Mouse (Mus musculus): ENCODE measurements around the gene Cpne8. TPM values are rescaled to one million over a fixed set of nuclear protein-coding genes. Genes with fewer than 3 reads are reported as not detected.
A peak's percentile ranks its signal among the peaks of the same experiment; 100 is the strongest.
"Not testable (repeated sequence)": the region's sequence is repeated elsewhere in the genome, so short reads cannot be mapped to it uniquely, and the experiment has no call there.

Cpne8 gene
- total and polyA plus RNA-seq, 3 experiments: 6.3 to 9.3 (median 7.2) TPM

DNA sequence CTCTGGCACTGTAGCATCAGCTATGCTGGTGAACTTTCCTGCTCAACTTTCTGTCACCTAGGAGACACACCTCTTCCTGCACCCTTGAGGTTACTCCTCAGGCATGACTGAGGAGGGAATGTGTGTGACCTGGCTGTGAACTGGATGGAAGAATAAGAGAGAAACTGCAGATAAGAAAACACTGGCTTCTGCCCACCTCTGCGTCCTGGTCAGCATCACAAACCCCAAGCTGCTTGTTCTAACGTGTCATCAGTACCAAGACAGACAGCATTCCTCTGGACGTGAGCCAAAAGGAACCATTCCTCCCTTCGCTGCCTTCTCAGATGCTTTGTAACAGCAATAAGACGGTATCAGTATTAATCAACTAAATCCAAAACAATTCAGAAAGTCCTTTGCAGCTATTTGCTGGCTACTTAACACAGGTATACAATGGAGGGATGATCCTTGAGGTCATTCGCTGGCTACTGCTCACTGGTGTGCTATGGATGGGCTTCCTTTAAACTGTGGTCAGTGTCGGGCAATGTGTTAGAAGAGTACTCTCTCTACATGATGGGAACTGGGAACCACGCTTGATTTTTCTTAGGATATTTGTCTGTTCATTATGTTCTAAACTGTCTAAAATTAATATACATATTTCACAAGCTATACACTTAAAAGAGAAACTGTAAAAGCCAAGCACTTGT is 63.0 kb downstream of the Cpne8 start:
- no peak for DNase-seq

DNA sequence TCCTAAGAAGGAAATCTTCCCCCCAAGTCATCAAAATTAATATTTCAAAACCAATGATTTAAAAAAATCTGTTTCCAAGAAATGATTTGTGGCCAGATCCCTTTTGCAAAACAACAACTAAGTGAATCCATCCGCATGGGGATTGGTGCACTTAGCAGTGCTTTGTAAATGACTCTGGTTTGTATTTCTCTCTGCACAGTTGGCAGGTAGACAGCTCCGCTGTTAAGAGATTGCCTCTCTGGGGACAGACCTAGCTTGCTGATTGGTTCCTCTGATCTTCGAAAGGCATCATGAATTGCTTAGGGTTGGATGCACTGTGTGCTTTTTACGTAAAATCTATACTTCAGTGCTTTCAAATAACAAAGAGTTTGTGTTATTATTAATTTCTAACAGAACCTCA is 68.5 kb downstream of the Cpne8 start:
- not testable (repeated sequence) for DNase-seq

DNA sequence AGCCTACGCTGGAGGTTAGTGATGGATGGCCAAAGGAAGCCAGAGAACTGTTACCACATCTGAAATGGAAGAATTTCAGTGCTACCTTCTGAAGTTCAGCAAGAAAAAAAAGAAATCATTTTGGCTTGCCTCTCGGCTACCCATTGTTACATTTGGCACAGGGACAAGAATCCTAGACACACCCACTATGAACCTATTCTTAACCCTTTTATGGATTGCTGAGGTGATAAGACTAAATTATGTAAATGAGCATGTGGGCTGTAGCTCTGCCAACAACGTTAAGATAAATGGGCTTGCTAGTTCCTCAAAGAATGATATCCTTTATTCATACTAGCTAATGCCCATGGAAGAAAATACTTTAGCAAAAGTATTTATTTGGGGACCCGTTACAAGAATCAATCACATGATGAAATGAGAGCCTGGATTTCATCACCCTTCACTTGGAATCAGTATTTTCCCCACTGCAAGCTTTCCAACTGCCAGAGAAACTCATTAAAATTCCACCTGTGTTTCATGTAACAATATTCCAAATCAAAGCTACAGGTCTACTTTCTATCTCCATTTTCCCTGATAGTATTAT is 69.3 kb downstream of the Cpne8 start:
- DNase-seq: peak; percentile 10

DNA sequence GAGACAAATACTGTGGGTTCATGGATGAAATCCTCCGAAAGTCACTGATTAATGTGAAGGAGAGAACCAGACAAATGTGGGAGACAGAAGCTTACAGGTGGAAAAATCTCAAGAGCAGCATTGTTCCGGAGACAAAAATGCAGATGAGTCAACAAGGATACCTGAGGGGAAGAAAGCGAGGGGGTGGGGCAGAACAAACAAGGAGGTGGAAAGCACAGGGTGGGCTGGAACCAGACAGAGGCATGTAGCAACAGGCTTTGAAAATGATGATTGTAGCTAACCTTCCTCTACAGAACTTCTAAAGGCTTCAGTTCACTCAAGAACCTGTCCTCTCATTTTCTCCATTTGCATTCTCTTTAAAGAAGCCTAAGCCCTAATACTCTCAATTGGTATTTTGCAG is 70.9 kb downstream of the Cpne8 start:
- no peak for DNase-seq

DNA sequence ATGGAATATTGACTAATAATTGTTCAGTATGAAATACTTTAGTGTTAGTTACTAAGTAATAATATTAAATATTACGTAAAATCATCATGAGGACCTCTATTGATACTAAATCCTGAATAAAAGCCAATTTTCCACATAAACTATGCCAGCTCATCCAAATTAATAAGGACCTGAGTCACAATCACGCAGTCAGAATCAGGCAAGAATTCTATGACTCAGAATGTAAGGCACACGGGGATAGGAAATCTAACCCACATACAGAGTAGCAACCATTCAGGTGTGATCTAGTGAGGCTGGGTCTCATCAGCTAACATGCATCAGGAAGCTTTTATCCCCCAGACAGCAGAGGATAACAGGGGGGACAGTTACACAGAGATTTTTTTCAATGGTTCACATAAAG is 72.1 kb downstream of the Cpne8 start:
- no peak for DNase-seq

DNA sequence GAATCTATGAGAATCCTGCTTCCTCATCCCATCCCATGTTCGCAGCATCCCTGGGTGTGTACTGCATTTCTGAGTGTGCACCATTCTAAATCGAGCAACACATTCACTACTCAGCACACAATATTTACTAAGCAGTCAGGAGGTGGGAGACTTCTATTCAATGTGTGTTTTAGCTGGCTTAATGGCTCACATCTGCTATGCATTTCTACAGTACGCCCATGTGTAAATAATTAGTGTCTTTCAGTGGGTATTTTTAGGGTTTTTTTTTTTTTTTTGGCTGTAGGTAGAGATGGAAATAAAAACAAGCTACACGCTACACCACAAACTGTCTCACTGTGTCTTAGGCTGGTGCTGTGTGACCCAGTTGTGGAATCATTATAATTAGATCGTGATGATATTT is 75.6 kb downstream of the Cpne8 start:
- no peak for DNase-seq

DNA sequence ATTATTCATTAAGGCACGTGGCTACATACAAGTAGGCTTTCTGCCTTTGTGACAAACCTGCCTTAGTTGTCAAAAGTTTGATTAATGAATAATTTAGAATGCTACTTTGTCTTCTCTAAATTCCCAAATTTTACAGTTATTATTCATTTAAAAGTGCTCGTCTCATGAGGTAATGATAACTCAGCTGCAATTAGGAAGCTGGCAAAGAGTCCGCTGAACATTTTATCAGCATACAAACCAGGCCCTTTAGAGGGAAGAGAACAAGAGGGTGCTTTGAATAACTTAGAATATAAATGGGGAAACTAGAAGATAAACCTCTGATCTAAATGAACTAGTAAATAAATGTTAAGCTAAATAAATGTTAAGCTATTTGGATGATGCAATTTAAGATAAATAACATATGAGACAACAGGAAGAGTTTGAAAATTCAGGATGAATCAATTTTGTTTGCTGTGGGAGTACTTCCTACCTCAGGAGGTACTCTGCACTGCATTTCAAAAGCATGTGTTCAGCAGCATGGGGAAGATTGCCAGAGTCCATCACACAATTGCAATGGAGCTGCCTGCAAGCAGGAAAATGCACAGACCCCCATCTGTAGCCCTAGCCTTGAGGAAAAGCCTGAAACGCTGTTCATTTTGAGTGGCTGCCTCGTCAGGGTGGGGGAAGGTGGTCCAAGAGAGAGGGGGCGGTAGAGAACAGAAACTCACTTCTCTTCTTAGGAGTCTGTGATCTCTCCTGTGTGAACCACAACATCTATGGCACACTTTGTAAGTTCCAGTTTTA is 81.3 kb downstream of the Cpne8 start:
- no peak for DNase-seq

GRCm38 (mm10) chr15:90595592-90595991 is 83.6 kb downstream of the Cpne8 start:
- no peak for DNase-seq

DNA sequence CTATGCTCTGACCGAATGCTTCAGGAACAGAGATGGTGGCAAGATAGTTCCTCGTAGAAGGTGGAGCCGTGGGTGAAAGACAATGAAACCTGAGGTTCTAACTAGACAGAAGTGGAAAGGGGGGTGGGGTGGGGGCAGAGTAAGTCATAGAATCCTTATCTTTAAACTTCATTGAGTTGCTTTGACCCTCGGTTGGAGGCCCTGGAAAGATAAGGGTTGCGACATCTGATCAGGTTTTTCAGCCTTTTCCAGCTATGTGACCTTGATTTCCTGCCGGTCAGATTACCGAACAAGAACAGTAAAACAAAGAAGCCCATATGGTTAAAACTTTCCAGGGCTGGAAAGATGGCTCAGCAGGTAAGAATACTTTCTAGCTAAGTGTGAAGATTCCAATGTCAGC is 89.6 kb downstream of the Cpne8 start:
- peak; percentile 27 for DNase-seq

DNA sequence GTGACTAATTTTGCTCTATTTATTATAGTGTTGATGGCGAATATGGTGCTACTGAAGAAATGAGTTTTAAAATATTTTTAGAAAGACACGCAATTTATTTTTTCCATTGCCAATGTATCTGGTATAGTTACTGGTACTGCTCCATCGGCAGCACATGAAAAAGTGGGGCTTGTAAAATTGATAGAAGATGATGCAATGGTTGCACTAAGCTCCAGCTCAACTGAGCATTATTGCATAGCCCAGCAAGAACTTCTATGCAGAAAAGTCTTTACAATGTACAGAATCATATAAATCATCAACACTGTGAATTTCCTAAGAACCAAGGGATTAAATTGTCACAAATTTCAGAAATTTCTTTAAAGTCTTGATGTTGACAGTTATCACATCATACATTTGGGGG is 101.8 kb downstream of the Cpne8 start:
- DNase-seq: no peak

DNA sequence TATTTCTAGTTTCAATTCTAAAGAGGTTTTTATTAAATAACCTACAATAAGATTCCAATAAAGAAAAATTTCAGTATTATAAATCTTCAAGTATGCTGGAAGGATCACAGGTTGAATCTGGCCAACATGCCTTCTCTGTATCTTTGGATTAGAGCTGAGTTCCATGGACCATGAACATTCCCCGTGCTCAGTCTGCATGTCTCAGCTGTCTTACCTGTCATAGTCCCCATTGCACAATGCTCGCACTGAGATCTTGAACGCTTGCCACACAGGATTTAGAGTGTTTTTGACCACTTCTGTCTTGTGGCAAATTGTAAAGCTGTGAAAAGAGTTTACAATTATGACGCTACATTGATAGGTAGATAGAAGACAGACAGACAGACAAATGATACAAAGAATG is 110.0 kb downstream of the Cpne8 start:
- no peak for DNase-seq

GRCm38 (mm10) chr15:90568050-90568449 is 111.2 kb downstream of the Cpne8 start:
- no peak for DNase-seq

GRCm38 (mm10) chr15:90563996-90564395 is 115.2 kb downstream of the Cpne8 start:
- DNase-seq: no peak

DNA sequence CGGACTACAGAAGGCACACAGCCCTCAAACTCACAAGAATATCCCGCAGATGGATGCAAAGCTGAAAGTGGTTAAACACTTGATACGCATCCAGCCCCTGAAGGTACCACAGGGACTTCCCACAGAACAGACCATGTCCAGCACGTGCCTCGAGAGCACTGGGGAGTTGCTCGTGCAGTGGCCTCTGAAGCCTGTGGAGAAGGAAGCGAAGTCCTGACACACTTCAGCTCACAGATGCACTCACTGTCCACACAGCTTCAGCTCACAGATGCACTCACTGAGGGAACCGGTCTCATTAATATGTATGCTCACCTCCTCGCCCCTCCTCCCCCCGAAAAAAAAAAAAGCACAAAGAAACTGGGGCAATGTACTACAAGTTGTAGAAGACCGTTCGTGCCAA is 117.6 kb downstream of the Cpne8 start:
- no peak for DNase-seq

DNA sequence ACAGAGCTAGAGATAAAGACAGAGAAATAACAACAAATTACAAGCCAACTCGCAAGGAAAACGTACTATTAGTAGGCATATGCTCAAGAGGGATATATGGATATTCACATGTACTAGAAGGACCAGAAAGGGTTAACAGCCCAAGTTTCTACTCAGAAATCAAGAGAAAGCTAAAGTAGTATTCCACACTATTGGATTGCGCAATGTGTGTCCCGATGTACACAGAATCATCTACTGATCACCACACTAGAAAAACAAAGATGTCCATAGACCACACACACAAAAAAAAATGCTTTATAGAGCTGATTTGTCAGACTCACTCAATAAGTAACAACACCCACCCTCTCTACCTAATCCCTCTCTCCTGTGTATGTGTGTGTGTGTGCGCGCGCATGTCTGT is 130.6 kb downstream of the Cpne8 start:
- DNase-seq: no peak

DNA sequence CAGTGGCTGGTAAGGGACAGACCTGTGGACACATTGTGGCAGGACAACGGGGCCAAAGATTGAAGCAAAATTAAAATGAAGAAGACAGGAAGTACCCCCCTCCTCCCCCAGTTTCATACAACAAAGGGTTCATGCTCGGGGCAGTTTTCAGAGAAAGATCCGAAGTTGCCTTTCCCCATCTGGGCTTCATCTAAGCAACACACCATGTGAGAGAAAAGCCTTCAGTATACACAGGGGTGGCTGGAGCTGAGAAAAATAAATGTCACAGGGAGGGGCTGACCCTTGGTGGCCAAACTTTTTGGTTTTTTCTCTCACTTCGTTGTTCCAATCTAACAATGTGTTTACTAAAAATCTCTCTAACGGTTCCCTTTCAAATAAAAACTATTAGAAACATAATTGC is 135.8 kb downstream of the Cpne8 start:
- no peak for DNase-seq

DNA sequence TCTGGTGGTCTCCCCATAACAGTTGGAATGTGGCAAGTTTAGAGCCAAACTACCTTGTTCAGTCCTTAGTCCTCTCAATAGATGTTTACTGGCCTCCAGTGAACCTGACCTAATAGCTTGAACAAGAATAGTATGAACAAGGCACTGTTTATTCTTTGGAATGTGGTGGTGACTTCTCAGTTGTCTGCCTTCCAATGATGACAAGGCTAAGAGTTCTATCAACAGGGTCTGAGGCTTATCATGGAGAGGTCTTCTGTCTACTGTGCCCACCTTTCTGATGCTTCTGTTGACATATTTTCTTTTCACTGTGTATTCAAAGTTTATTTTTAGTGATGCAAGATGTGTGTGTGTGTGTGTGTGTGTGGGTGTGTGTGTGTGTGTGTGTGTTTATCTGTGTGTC is 137.1 kb downstream of the Cpne8 start:
- DNase-seq: no peak

DNA sequence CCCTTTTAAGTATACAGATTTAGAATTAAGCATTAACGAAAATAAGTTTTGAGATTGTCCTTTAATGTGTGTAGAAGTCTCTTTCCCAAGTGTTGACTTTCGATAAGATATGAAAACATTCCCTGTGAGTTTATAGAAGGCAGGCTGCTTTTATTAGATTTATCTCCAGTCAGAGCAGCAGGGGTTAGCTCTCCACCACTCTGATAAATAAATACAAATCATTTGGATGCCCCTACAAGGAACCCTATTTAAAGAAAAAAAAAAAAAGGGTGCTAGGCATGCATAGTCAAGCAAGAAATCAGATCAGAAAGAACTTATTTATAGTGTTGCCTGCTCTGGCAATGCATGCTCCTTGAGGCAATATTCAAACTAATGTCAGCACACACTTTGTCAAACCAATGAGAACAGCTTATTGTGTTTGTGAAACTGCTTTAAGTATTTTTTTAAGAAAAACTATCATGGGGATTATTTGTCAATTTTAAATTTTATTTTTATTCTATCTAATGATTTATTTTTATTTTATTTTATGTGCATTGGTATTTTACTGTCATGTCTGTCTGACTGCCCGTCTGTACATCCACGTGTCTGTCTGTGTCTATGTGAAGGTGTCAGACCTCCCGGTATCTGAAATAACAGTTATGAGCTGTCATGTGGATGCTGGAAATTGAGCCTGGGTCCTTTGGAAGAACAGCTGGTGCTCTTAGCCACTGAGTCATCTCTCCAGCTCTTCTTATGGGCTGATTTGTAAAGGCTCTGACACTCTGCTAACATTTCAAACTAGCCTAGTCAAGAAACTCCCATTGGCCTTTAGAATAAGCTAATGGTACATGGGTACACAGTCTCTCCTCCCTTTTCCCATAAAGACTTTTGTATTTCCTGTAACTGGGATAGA is 142.7 kb downstream of the Cpne8 start:
- DNase-seq: no peak

GRCm38 (mm10) chr15:90535730-90536129 is 143.5 kb downstream of the Cpne8 start:
- no peak for DNase-seq

DNA sequence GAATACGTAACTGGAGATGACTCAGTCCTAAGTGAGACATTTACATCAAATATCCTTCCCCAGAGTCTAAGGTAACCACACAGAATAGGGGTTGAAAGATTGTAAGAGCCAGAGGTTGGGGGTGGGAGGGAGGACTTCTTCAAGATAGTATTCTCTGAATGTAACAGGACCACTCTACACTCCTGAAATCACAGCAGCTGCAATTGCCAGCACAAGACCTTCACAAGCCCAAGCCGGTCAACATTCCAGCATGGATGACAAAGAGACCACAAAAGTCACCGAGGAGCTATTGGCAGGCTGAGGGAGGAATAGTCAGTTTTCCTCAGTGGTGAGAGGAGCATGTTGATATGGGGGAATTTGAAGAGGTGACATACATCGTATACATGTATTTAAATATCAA is 166.5 kb downstream of the Cpne8 start:
- no peak for DNase-seq

DNA sequence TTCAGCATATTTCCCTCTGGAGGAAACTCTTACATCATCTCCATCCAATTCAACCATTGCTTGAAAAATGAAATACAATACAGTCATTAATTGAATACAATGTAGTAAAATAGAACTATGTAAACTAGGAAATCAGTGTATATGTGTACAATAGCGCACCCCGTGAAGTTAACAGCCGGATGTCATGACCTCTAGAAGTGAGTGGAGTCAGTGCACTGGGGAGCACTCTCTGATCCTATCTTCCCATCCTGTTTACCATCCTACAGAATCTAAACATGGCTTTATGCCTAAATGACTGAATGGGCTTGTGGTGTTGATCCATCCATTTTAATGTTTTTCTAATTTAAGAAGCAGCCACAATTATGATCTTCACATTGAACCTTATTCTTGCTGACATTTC is 182.2 kb downstream of the Cpne8 start:
- no peak for DNase-seq

GRCm38 (mm10) chr15:90491558-90491957 is 187.7 kb downstream of the Cpne8 start:
- no peak for DNase-seq
